Comparison of ENCODE assay signal across 15 mouse cellular contexts in the genomic region with DNA sequence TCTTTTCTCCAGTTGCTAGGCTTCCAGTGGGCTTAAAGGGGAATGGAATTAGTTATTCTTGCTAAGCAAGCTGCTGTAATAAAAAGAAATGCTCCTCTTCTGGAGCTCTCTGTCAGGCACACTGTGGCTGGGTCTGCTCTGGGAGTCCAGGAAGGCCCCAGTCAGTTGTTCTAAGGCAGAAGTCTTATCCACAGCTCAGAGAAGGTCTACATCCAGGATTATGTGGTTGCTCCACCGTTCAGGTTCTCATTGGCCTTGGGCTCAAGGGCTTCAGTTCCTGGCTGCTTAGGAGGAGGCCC. TPM values are rescaled to one million over a fixed set of nuclear protein-coding genes. Genes with fewer than 3 reads are reported as not detected.
DNase-seq lines count a peak whose midpoint lies in the region; ATAC-seq and TF ChIP-seq lines count a peak whose summit lies in the region.
"Had no signal": no experiment of that assay in that cellular context is flagged by ENCODE, and none has a peak within 500 bp of the region (broad histone marks: within the 10 kb centered on the region; RNA-seq: fewer than 3 reads in every experiment).

No protein-coding gene starts in this region.

- H3K9me3 ChIP-seq in kidney, embryonic 14.5 days (ENCODE audit: control insufficient read depth, low read length): no peaks in the 10 kb centered on the region
- H3K9me3 ChIP-seq in hindbrain, embryonic 13.5 days: no peaks in the 10 kb centered on the region
- no peaks in the 10 kb centered on the region for H3K9me3 ChIP-seq in intestine, embryonic 15.5 days
- H3K9me3 ChIP-seq in stomach, embryonic 14.5 days (ENCODE audit: control insufficient read depth, low read depth, low read length): no peaks in the 10 kb centered on the region
- H3K9me3 ChIP-seq: embryonic facial prominence, embryonic 15.5 days had no signal

- DNase-seq in kidney, adult 8-10 months: no peak
- no peak for DNase-seq in left cerebral cortex, adult 2 months (ENCODE audit: extremely low spot score in 1 of 2, low spot score in 2 of 2)
- no peak for DNase-seq in thymus, postnatal 0 days (ENCODE audit: low spot score)
- DNase-seq: adrenal gland, adult 2 months; cerebellum, adult 9-10 months; heart, adult 18-20 months; heart, postnatal 14 days; lung, embryonic 14.5 days had no signal

- intact Hi-C loops in left cerebral cortex, adult 2 months (cut with DNase I): no loop called here

- no peak overlapping the region for H3K4me3 ChIP-seq in kidney, embryonic 14.5 days (ENCODE audit: low read length)
- no peak overlapping the region for H3K4me3 ChIP-seq in hindbrain, embryonic 13.5 days
- H3K4me3 ChIP-seq in intestine, embryonic 15.5 days (replicated peaks): no peak overlapping the region
- no peak overlapping the region for H3K4me3 ChIP-seq in stomach, embryonic 14.5 days (ENCODE audit: low read depth, low read length)
- no peak overlapping the region for H3K4me3 ChIP-seq in left cerebral cortex, adult 2 months
- H3K4me3 ChIP-seq: embryonic facial prominence, embryonic 15.5 days; myocyte had no signal

- no peaks in the 10 kb centered on the region for H3K27me3 ChIP-seq in kidney, embryonic 14.5 days (ENCODE audit: control insufficient read depth, insufficient read depth, low read length)
- no peaks in the 10 kb centered on the region for H3K27me3 ChIP-seq in hindbrain, embryonic 13.5 days
- no peaks in the 10 kb centered on the region for H3K27me3 ChIP-seq in intestine, embryonic 15.5 days (replicated peaks)
- H3K27me3 ChIP-seq in stomach, embryonic 14.5 days (ENCODE audit: control insufficient read depth, insufficient read depth, low read length): no peaks in the 10 kb centered on the region
- H3K27me3 ChIP-seq: embryonic facial prominence, embryonic 15.5 days had no signal

- no peaks in the 10 kb centered on the region for H3K36me3 ChIP-seq in kidney, embryonic 14.5 days (ENCODE audit: control insufficient read depth, insufficient read depth, low read length)
- H3K36me3 ChIP-seq in hindbrain, embryonic 13.5 days: no peaks in the 10 kb centered on the region
- H3K36me3 ChIP-seq in intestine, embryonic 15.5 days: no peaks in the 10 kb centered on the region
- no peaks in the 10 kb centered on the region for H3K36me3 ChIP-seq in stomach, embryonic 14.5 days (ENCODE audit: control insufficient read depth, insufficient read depth, low read length)
- H3K36me3 ChIP-seq: embryonic facial prominence, embryonic 15.5 days; G1E had no signal

- no peak overlapping the region for H3K4me2 ChIP-seq in kidney, embryonic 14.5 days (replicated peaks; ENCODE audit: low read depth, low read length)
- H3K4me2 ChIP-seq in hindbrain, embryonic 13.5 days: no peak overlapping the region
- H3K4me2 ChIP-seq in intestine, embryonic 15.5 days (replicated peaks): no peak overlapping the region
- H3K4me2 ChIP-seq in stomach, embryonic 14.5 days (replicated peaks; ENCODE audit: low read depth, low read length): no peak overlapping the region
- H3K4me2 ChIP-seq: embryonic facial prominence, embryonic 15.5 days; lung, embryonic 14.5 days had no signal

- no peak for TF ChIP-seq CTCF in left cerebral cortex, adult 2 months (IDR thresholded peaks at IDR 0.05)

- 81% methylated on average over 1 of the region's 1 CpGs for WGBS in kidney, embryonic 14.5 days
- 67% methylated on average over 1 of the region's 1 CpGs for WGBS in hindbrain, embryonic 13.5 days
- WGBS in intestine, embryonic 15.5 days: 74% methylated on average over 1 of the region's 1 CpGs
- WGBS in stomach, embryonic 14.5 days: 71% methylated on average over 1 of the region's 1 CpGs

- 0 out of 2 replicates have a peak overlapping the region, but pooled peaks have one; percentile 18 for H3K27ac ChIP-seq in kidney, embryonic 14.5 days (ENCODE audit: low read depth, low read length)
- peak overlapping the region; percentile 68 for H3K27ac ChIP-seq in hindbrain, embryonic 13.5 days
- peak overlapping the region; percentile 76 for H3K27ac ChIP-seq in intestine, embryonic 15.5 days
- peak overlapping the region; percentile 77 for H3K27ac ChIP-seq in stomach, embryonic 14.5 days (ENCODE audit: low read length)
- H3K27ac ChIP-seq in left cerebral cortex, adult 2 months: no peak overlapping the region; the same call in 1 of the 2 replicates
- H3K27ac ChIP-seq: embryonic facial prominence, embryonic 15.5 days had no signal

- H3K9ac ChIP-seq in kidney, embryonic 14.5 days (ENCODE audit: low read depth, low read length): no peak overlapping the region
- no peak overlapping the region for H3K9ac ChIP-seq in hindbrain, embryonic 13.5 days
- no peak overlapping the region for H3K9ac ChIP-seq in intestine, embryonic 15.5 days
- no peak overlapping the region for H3K9ac ChIP-seq in stomach, embryonic 14.5 days (replicated peaks; ENCODE audit: low read depth, low read length)
- H3K9ac ChIP-seq: embryonic facial prominence, embryonic 15.5 days; lung, embryonic 14.5 days had no signal

- no peaks in the 10 kb centered on the region for H3K4me1 ChIP-seq in kidney, embryonic 14.5 days (ENCODE audit: control insufficient read depth, insufficient read depth, low read length)
- H3K4me1 ChIP-seq in hindbrain, embryonic 13.5 days (replicated peaks): peaks cover 18% of the 10 kb centered on the region
- H3K4me1 ChIP-seq in intestine, embryonic 15.5 days (replicated peaks): peaks cover 12% of the 10 kb centered on the region
- peaks cover 10% of the 10 kb centered on the region for H3K4me1 ChIP-seq in stomach, embryonic 14.5 days (ENCODE audit: control insufficient read depth, insufficient read depth, low read length)

- no peak for ATAC-seq in kidney, embryonic 14.5 days (ENCODE audit: low FRiP score, low TSS enrichment)
- no peak for ATAC-seq in hindbrain, embryonic 13.5 days (ENCODE audit: low FRiP score)
- ATAC-seq in intestine, embryonic 15.5 days: no peak
- no peak for ATAC-seq in stomach, embryonic 14.5 days (ENCODE audit: insufficient number of reproducible peaks, insufficient read depth, low FRiP score, low read depth)

RNA-seq across cellular contexts. Expression of a gene that starts 34.9 kb away (rescaled TPM):
- polyA plus RNA-seq in kidney, embryonic 14.5 days (2014; fragmentation: Nextera tagmentation; extraction: Ambion mirVana): 8.4 and 12.7 TPM in 2 replicates
- polyA plus RNA-seq in hindbrain, embryonic 13.5 days (2015; fragmentation: Nextera tagmentation; extraction: Ambion mirVana): 4.4 and 5.5 TPM in 2 replicates
- 11.9 and 17.2 TPM in 2 replicates for polyA plus RNA-seq in intestine, embryonic 15.5 days (2015; fragmentation: Nextera tagmentation; extraction: Ambion mirVana)
- polyA plus RNA-seq in stomach, embryonic 14.5 days (2014; fragmentation: Nextera tagmentation; extraction: Ambion mirVana): 28.6 and 31.2 TPM in 2 replicates
- 10 to 100 TPM; 19.5 to 20.6 TPM for total RNA-seq in left cerebral cortex, adult 2 months (2021)
- 0.61 and 0.67 TPM in 2 replicates for polyA plus RNA-seq in thymus, postnatal 0 days (2015; fragmentation: Nextera tagmentation; extraction: Ambion mirVana)
- total RNA-seq: G1E had no signal
- polyA plus RNA-seq: G1E had no signal
